Mouse (Mus musculus) megakaryocyte, embryonic 14.5 days (primary cell): ENCODE results near the gene Polr3g.

Source experiments
- FLI1 ChIP-seq: IDR thresholded peaks from 2 replicates; pipeline ENCODE4 v1.6.1; 2012; ENCODE audit warnings: low read length, inconsistent platforms, mixed read lengths
- GATA1 ChIP-seq: IDR thresholded peaks from 3 replicates; pipeline ENCODE4 v1.6.1; 2012; ENCODE audit warnings: mixed read lengths, low read length, inconsistent platforms, borderline replicate concordance

DNA sequence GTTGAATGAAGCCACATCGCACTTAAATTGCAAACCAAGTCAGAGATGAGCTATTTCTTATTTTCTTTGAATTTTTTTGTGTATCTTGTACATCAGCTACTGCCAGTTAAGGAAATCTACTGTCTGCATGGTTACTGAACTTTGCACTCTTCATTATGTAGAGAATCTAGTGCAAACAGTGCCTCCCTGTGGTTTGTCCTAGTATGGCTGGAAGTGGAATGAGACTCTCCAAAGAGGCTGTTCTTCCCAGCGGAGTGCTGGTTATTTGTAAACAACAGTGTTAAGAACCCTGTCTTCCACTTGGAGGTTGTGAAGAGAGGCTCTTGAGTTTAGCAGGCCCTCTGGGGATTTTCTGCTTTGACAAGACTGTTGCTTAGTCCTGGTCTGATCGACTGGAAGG is 49.6 kb upstream of the Polr3g start:
- TF ChIP-seq GATA1 (no peak), FLI1 (no peak)
